Mouse (Mus musculus) cerebral cortex, adult 2 months (tissue): ENCODE measurements around the gene Nr3c2.

Source experiments
- WGBS: fragments of 180-500 bp; shearing (Covaris S2); methylation state at CpG from one replicate; pipeline ENCODE4 v1.1.7; 2018; 5-methylcytosine and 5-hydroxymethylcytosine counted together

Gene Nr3c2

DNA sequence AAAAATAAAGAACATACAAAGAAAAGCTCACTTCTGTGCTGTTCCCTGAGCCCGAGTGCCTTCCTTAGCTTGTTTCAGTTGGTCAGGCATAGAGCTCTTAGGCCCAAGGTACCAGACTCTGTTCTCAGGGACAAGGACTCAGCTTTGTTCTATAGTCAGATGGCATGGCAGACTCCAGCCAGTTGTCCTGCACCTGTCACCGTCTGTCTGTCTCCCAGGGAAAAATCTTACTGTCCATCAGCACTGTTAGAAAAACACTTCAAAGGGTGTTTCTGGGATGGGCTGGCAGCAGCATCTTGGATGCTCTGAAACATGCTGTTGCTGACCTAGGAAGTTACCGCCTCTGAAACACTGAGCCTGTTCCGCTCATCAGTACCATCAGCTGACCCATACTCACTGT, 78.7 kb downstream of the Nr3c2 start:
- 93% methylated on average over 4 of the region's 4 CpGs for WGBS

DNA sequence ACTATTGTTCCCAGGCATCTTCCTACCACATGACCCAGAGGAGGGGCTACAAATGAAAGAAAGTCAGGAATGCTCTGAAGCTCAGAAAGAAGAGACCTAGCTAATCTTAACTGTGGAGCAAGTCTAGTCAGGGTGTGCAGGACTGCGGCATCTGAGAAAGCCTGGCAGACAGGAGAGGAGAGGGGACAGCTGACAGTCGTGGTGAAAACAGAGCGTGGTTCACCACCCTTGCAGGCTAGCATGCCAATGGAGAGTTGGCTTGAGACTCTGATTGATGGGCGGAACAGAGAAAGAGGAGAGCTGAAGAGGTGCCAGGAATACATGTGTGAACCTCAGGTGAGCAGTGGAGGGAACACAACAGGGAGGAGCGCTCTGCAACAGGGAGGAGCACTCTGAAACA, 85.6 kb downstream of the Nr3c2 start:
- WGBS, result 76% methylated on average over 5 of the region's 5 CpGs

DNA sequence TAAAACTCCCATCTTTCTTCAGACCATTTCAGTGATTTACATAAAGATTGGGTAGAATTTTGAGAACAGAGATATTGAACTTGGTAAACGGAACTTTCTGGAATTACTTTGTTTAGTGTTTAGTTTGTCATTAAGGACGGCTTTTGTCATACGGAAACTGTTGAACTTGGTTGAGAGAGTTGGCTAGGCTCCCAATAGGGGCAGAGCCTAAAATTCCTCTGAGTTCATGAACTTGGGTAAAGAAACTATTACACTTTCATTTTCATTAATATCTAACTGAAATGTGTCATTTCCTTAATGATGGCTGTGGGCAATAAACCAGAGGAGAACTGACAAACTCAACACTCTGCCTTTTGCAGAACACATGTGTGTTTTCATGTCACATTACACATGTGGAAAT, 88.6 kb downstream of the Nr3c2 start:
- WGBS, result 63% methylated on average over 3 of the region's 3 CpGs

GRCm38 (mm10) chr8:76998276-76998675, 99.0 kb downstream of the Nr3c2 start:
- WGBS, result 77% methylated on average over 4 of the region's 4 CpGs

- WGBS, result 70% methylated on average over 10 of the region's 10 CpGs
Observed at GRCm38 (mm10) chr8:77009425-77009824, 110.2 kb downstream of the Nr3c2 start.

GRCm38 (mm10) chr8:77011985-77012384, 112.7 kb downstream of the Nr3c2 start:
- 76% methylated on average over 3 of the region's 3 CpGs for WGBS

- 73% methylated on average over 6 of the region's 6 CpGs for WGBS
Observed at GRCm38 (mm10) chr8:77012641-77013040, 113.4 kb downstream of the Nr3c2 start.

GRCm38 (mm10) chr8:77016713-77017112, 117.5 kb downstream of the Nr3c2 start:
- 74% methylated on average over 3 of the region's 3 CpGs for WGBS

GRCm38 (mm10) chr8:77023837-77024710, 124.8 kb downstream of the Nr3c2 start:
- 85% methylated on average over 13 of the region's 13 CpGs for WGBS

DNA sequence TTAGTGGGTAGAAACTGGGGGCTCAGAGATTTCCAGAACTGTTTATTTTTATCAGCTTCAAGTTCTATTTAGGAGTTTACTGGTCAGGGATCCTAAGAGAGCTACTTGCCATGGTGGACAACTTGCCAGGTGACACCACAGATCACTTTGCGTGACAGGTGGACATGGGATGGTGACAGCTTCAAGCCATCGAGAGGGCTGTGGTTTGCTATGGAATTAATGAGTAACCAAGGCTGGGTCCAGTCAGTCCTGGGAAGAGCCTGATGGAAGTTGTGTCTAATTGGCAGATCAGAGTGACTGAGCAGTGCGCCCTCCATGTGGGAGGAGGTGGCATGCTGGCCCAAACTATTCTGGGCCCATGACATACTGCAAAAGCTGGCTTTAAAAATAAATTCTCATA, 132.0 kb downstream of the Nr3c2 start:
- WGBS, result 85% methylated on average over 3 of the region's 3 CpGs

GRCm38 (mm10) chr8:77033706-77034464, 134.6 kb downstream of the Nr3c2 start:
- 65% methylated on average over 3 of the region's 3 CpGs for WGBS

- 86% methylated on average over 7 of the region's 7 CpGs for WGBS
Observed at GRCm38 (mm10) chr8:77034465-77034829, 135.2 kb downstream of the Nr3c2 start.

- 93% methylated on average over 5 of the region's 5 CpGs for WGBS
Observed at GRCm38 (mm10) chr8:77041214-77041613, 142.0 kb downstream of the Nr3c2 start.

- WGBS, result 86% methylated on average over 12 of the region's 12 CpGs
Observed at GRCm38 (mm10) chr8:77044849-77045248, 145.6 kb downstream of the Nr3c2 start.

GRCm38 (mm10) chr8:77045711-77046110, 146.5 kb downstream of the Nr3c2 start:
- WGBS, result 89% methylated on average over 1 of the region's 1 CpGs

- 52% methylated on average over 5 of the region's 5 CpGs for WGBS
Observed at GRCm38 (mm10) chr8:77046217-77046616, 147.0 kb downstream of the Nr3c2 start.

DNA sequence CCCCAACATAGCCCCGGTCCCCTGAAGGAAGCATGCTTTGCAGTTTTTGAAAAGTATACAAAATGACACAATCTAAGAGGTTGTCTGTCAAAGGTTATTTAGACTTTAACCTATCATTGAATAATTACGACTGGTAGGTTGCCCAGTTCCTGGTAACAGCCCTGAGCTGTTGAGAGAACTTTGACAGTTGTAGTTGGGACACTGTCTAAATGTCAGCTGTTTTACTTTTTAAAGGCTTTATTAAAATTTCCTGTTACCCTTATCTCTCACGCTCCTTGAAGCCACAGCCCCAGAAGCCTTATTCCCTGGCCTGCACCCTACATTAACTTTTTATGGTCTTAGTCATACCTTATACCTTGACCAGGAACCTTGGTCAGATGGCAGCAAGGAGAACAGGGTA, 147.5 kb downstream of the Nr3c2 start:
- WGBS, result 74% methylated on average over 3 of the region's 3 CpGs

DNA sequence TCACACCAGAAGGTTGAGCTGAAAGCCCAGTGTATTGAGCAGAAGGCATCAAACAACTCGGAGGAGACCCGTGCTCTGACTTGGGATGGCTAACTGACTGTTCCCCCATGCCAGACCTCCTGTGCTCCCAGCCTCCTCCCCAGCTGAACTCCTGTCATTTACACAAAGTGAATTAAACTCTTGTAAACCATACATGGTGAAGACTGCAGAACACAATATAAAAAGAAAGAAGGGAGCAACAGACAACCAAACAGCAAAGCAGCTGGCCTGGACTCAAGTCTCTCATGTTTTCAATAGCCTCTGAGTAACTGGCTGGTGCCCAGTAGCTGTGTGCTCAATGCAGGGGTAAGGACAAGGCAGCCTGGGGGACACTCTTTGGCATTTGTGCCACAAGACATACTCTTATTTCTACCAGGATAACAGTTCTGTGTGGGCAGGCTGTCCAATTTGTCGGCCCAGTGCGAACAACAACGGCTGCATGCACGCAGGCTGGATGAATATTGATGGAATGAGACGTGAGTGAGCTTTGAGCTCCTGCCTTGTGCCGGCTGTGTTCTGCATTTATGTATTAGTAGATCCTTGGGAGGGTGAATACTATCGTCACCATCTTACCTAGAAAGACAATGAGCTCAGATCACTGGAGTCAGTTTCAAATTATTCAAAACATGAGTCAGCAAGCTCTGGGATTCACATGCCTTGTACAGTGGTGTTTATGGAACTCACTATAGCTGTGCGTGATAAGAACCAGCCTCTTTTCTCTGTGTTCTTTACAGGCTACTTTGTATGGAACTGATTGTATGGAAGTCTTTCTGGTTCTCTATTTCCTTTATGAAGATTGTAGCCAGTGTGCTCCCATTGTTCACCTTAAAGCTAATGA, 152.4 kb downstream of the Nr3c2 start:
- WGBS, result 47% methylated on average over 10 of the region's 10 CpGs

GRCm38 (mm10) chr8:77055492-77056021, 156.3 kb downstream of the Nr3c2 start:
- WGBS, result 96% methylated on average over 3 of the region's 3 CpGs

GRCm38 (mm10) chr8:77056853-77057252, 157.6 kb downstream of the Nr3c2 start:
- WGBS, result 98% methylated on average over 6 of the region's 6 CpGs

- 94% methylated on average over 4 of the region's 4 CpGs for WGBS
Observed at GRCm38 (mm10) chr8:77082687-77083086, 183.4 kb downstream of the Nr3c2 start.

- WGBS, result 24% methylated on average over 8 of the region's 8 CpGs
Observed at GRCm38 (mm10) chr8:77086036-77086435, 186.8 kb downstream of the Nr3c2 start.
